Mouse (Mus musculus) thymus, adult 2 months (tissue): Measurements from ENCODE around the gene Celsr3. TPM values are rescaled to one million over a fixed set of nuclear protein-coding genes. Genes with fewer than 3 reads are reported as not detected.

Experiments used
- DNase-seq: peaks from one replicate; pipeline ENCODE4 v3.0.0; 2021
- H3K27ac ChIP-seq: fragments of 200-500 bp; 2 replicates; pipeline ENCODE4 v1.5.1; 2012; ENCODE audit warnings: low read length, control low read depth; ENCODE audit not compliant: control insufficient read depth, insufficient read depth
- H3K27me3 ChIP-seq: fragments of 200-500 bp; 2 replicates; pipeline ENCODE4 v1.6.1; 2012; ENCODE audit warnings: mild to moderate bottlenecking, low read length, moderate library complexity, mixed read lengths; ENCODE audit not compliant: control insufficient read depth, insufficient read depth
- H3K36me3 ChIP-seq: fragments of 200-500 bp; 2 replicates; pipeline ENCODE4 v1.6.1; 2012; ENCODE audit warnings: mild to moderate bottlenecking, low read length, moderate library complexity; ENCODE audit not compliant: control insufficient read depth, insufficient read depth
- H3K4me1 ChIP-seq: fragments of 200-500 bp; replicated peaks from 2 replicates; pipeline ENCODE4 v1.6.1; 2012; ENCODE audit warnings: low read length; ENCODE audit not compliant: control insufficient read depth, insufficient read depth
- H3K4me3 ChIP-seq: fragments of 200-500 bp; 2 replicates; pipeline ENCODE4 v1.5.1; 2012; ENCODE audit warnings: mild to moderate bottlenecking, low read length, control low read depth, moderate library complexity; ENCODE audit not compliant: control insufficient read depth, insufficient read depth
- CTCF ChIP-seq: fragments of 200-500 bp; IDR thresholded peaks from 2 replicates; pipeline ENCODE4 v1.5.1; 2012; ENCODE audit warnings: mild to moderate bottlenecking, control low read depth, low read length, moderate library complexity, borderline replicate concordance; ENCODE audit not compliant: control insufficient read depth, poor library complexity, insufficient read depth; ENCODE audit errors: extremely low read depth
- POLR2A ChIP-seq: fragments of 200-500 bp; IDR thresholded peaks from 2 replicates; pipeline ENCODE4 v1.6.1; 2012; ENCODE audit warnings: mild to moderate bottlenecking, low read length, control low read depth, moderate library complexity; ENCODE audit not compliant: control insufficient read depth, poor library complexity, insufficient read depth; ENCODE audit errors: extremely low read depth
- WGBS: fragments of 180-500 bp; shearing (Covaris S2); methylation state at CpG from one replicate; pipeline ENCODE4 v1.1.7; 2018; 5-methylcytosine and 5-hydroxymethylcytosine counted together
- polyA plus RNA-seq: library from polyadenylated mRNA; depleted of rRNA; stranded (reverse); fragments of >200 nt; gene quantifications from 2 replicates; pipeline ENCODE4 v1.2.3, GENCODE M21; 2012; rRNA removed

Celsr3 gene
- polyA plus RNA-seq, 1 experiment: 0.26 TPM

DNA sequence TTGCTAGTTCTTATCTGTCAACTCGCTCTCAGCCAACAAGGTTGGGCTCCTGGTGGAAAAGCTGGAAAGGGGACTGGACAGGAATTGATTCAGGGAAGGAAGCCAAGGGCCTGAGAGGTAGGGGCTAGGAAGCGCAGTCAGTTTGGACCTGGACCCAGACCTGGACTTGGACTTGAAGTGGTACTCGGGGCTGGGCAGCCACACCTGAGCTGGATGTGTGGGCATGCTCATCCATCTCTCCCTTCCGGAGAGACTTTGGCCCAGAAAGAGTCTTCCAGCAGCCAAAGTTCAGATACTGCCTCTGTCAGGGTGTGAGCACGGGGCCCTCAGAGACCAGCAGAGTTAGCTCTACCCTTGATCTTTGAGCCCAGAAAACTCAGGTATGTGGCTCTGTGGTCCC, 29.2 kb downstream of the Celsr3 start:
- no peaks in the 10 kb centered on the region for H3K27me3 ChIP-seq
- DNase-seq: no peak
- WGBS: 94% methylated on average over 5 of the region's 5 CpGs
- no peaks in the 10 kb centered on the region for H3K36me3 ChIP-seq
- TF ChIP-seq CTCF: no peak
- TF ChIP-seq POLR2A: no peak
- H3K27ac ChIP-seq: no peak overlapping the region
- H3K4me3 ChIP-seq: no peak overlapping the region
- peaks cover 4% of the 10 kb centered on the region for H3K4me1 ChIP-seq

DNA sequence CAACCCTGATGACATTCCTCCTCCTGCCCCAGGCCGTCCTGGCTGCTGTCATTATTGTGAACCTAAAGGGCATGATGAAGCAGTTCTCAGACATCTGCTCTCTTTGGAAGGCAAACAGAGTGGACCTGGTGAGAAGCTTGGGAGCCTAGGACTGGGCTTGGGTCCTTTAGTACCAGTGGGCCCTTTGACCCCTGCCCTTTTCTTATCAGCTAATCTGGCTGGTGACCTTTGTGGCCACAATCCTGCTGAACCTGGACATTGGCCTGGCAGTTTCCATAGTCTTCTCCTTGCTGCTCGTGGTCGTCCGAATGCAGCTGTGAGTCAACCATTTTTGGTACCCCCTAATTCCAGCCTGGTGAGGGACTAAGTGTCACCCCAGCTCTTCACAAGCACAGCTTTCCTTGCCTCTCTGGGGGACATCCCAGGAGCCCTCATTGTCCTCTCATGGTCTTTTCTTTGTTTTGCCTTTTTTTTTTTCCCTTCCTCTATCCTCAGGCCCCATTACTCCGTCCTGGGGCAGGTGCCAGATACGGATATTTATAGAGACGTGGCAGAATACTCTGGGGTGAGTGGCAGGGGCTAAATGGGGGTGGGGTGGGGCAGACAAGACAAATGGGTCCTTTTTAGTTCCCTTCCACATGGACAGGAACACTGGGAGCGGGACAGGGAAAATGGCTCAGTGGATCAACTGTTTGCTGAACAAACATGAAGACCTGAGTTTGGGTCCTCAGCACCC, 32.8 kb downstream of the Celsr3 start:
- Histone ChIP-seq H3K27ac (no peak overlapping the region), H3K27me3 (no peaks in the 10 kb centered on the region), H3K4me1 (no peaks in the 10 kb centered on the region), H3K4me3 (no peak overlapping the region), H3K36me3 (no peaks in the 10 kb centered on the region)
- TF ChIP-seq CTCF: no peak
- TF ChIP-seq POLR2A: no peak
- WGBS: 92% methylated on average over 8 of the region's 8 CpGs
- no peak for DNase-seq

Other genes starting within 250 kb of the Celsr3 start
- 106 and 112 TPM in 2 replicates for gene Wdr6, start 247.6 kb upstream of the Celsr3 start, polyA plus RNA-seq
- 6.6 and 10.5 TPM in 2 replicates for gene P4htm, start 228.7 kb upstream of the Celsr3 start, polyA plus RNA-seq
- 56.0 and 63.0 TPM in 2 replicates for gene Arih2, start 176.9 kb upstream of the Celsr3 start, polyA plus RNA-seq
- gene Slc25a20, start 164.2 kb upstream of the Celsr3 start, polyA plus RNA-seq: 19.8 and 24.7 TPM in 2 replicates
- gene Prkar2a, start 137.0 kb upstream of the Celsr3 start, polyA plus RNA-seq: 5.7 and 5.8 TPM in 2 replicates
- gene Ip6k2, start 42.5 kb upstream of the Celsr3 start, polyA plus RNA-seq: 148 and 163 TPM in 2 replicates
- 24.4 and 30.0 TPM in 2 replicates for gene Nckipsd, start 18.0 kb upstream of the Celsr3 start, polyA plus RNA-seq
- 29.4 and 38.2 TPM in 2 replicates for gene Slc26a6, start 27.0 kb downstream of the Celsr3 start, polyA plus RNA-seq
- 0.47 and 0.75 TPM in 2 replicates for gene Tmem89, start 88.3 kb downstream of the Celsr3 start, polyA plus RNA-seq
- gene Uqcrc1, start 110.3 kb downstream of the Celsr3 start, polyA plus RNA-seq: 554 and 681 TPM in 2 replicates
- gene Col7a1, start 127.3 kb downstream of the Celsr3 start, polyA plus RNA-seq: 5.1 and 7.9 TPM in 2 replicates
- 0.40 and 1.3 TPM in 2 replicates for gene Ucn2, start 159.7 kb downstream of the Celsr3 start, polyA plus RNA-seq
- gene Pfkfb4, start 165.5 kb downstream of the Celsr3 start, polyA plus RNA-seq: 13.4 and 15.1 TPM in 2 replicates
- gene Shisa5, start 212.2 kb downstream of the Celsr3 start, polyA plus RNA-seq: 2,502 and 2,648 TPM in 2 replicates
- gene Trex1, start 233.4 kb downstream of the Celsr3 start, polyA plus RNA-seq: 210 and 228 TPM in 2 replicates
- 37.9 and 39.9 TPM in 2 replicates for gene Atrip, start 247.8 kb downstream of the Celsr3 start, polyA plus RNA-seq